Mouse (Mus musculus) forebrain, embryonic 16.5 days (tissue): ENCODE data around the gene Mat2a. TPM values are rescaled to one million over a fixed set of nuclear protein-coding genes. Genes with fewer than 3 reads are reported as not detected.
"Not testable (repeated sequence)": the region's sequence is repeated elsewhere in the genome, so short reads cannot be mapped to it uniquely, and the experiment has no call there.

ENCODE experiments used
- ATAC-seq: fragments of 200-750 bp; cut with Nextera tagmentation; 2 replicates; pipeline ENCODE4 v1.8.0; 2017; ENCODE audit warnings: mild to moderate bottlenecking, moderate library complexity
- H3K27ac ChIP-seq: fragments of 300-500 bp; sonication (generic); 2 replicates; pipeline ENCODE4 v1.5.1; 2014; ENCODE audit warnings: low read length, control low read depth
- H3K27me3 ChIP-seq: fragments of 300-500 bp; sonication (generic); replicated peaks from 2 replicates; pipeline ENCODE4 v1.6.1; 2014; ENCODE audit warnings: low read length; ENCODE audit not compliant: control insufficient read depth, insufficient read depth
- H3K36me3 ChIP-seq: fragments of 300-500 bp; sonication (generic); 2 replicates; pipeline ENCODE4 v1.6.1; 2014; ENCODE audit not compliant: control insufficient read depth, insufficient read depth
- H3K4me1 ChIP-seq: fragments of 300-500 bp; sonication (generic); replicated peaks from 2 replicates; pipeline ENCODE4 v1.6.1; 2014; ENCODE audit warnings: low read length; ENCODE audit not compliant: control insufficient read depth, insufficient read depth
- H3K4me2 ChIP-seq: fragments of 300-500 bp; sonication (generic); 2 replicates; pipeline ENCODE4 v1.6.1; 2014; ENCODE audit warnings: mild to moderate bottlenecking, low read length, control low read depth
- H3K4me3 ChIP-seq: fragments of 300-500 bp; sonication (generic); replicated peaks from 2 replicates; pipeline ENCODE4 v1.5.1; 2014; ENCODE audit warnings: mild to moderate bottlenecking, low read length, control low read depth
- H3K9ac ChIP-seq: fragments of 300-500 bp; sonication (generic); replicated peaks from 2 replicates; pipeline ENCODE4 v1.6.1; 2014; ENCODE audit warnings: low read depth, low read length, control low read depth
- H3K9me3 ChIP-seq: fragments of 300-500 bp; sonication (generic); 2 replicates; pipeline ENCODE4 v1.6.1; 2016; ENCODE audit warnings: low read length; ENCODE audit not compliant: control insufficient read depth
- WGBS: fragments of 180-500 bp; shearing (Covaris S2); extraction: QIAGEN DNeasy Blood & Tissue Kit; methylation state at CpG from one replicate; pipeline ENCODE4 v1.1.7; 2014; 5-methylcytosine and 5-hydroxymethylcytosine counted together
- polyA plus RNA-seq: library from polyadenylated mRNA; unstranded; fragments of >200 nt; fragmentation: Nextera tagmentation; extraction: Ambion mirVana; gene quantifications from 2 replicates; pipeline ENCODE4 v1.2.1, GENCODE M21; 2015

Gene Mat2a
- 399 TPM in 2 replicates for polyA plus RNA-seq

- Histone ChIP-seq H3K36me3 (peaks cover 24% of the 10 kb centered on the region), H3K4me2 (peak within 1 kb of the TSS; percentile 89), H3K27ac (peak within 1 kb of the TSS; percentile 98), H3K9me3 (no peaks in the 10 kb centered on the region), H3K27me3 (no peaks in the 10 kb centered on the region), H3K9ac (peak within 1 kb of the TSS; percentile 99), H3K4me3 (peak within 1 kb of the TSS; percentile 98), H3K4me1 (peaks cover 36% of the 10 kb centered on the region)
- ATAC-seq, result peak; percentile 94
- WGBS, result under 1% methylated on average over 77 of the region's 77 CpGs
Observed at GRCm38 (mm10) chr6:72439355-72440185, at the start of gene Mat2a. Mat2a (minus strand) TSS chr6:72439558.

- no peaks in the 10 kb centered on the region for H3K9me3 ChIP-seq
- no peaks in the 10 kb centered on the region for H3K4me1 ChIP-seq
- WGBS, result 64% methylated on average over 3 of the region's 3 CpGs
- no peaks in the 10 kb centered on the region for H3K27me3 ChIP-seq
- no peak overlapping the region for H3K4me2 ChIP-seq
- H3K9ac ChIP-seq, result no peak overlapping the region
- H3K27ac ChIP-seq, result no peak overlapping the region
- no peaks in the 10 kb centered on the region for H3K36me3 ChIP-seq
- no peak overlapping the region for H3K4me3 ChIP-seq
- no peak for ATAC-seq
Observed at GRCm38 (mm10) chr6:72488850-72489249, 49.5 kb upstream of the Mat2a start.

DNA sequence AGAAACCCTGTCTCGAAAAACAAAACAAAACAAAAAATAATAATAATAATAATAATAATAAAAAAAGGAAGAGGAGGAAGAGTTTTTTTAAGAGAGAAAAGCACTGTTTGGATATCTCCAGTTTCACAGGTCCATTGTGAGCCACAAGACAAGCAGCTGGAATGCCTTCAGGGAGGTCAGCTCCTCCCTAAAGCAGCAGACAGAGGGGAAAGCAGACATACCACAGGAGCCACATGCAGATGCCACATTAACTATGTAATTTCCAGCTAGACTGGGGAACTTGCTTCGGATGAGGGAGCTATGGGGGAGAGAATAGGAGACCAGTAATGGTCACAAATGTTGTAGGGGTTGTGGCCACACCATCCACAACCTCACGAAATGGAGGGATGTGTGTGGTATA, 47.9 kb upstream of the Mat2a start:
- WGBS, result 66% methylated on average over 3 of the region's 3 CpGs
- no peaks in the 10 kb centered on the region for H3K4me1 ChIP-seq
- no peak overlapping the region for H3K4me2 ChIP-seq
- H3K27me3 ChIP-seq, result no peaks in the 10 kb centered on the region
- H3K9ac ChIP-seq, result no peak overlapping the region
- ATAC-seq, result no peak
- no peak overlapping the region for H3K27ac ChIP-seq
- H3K9me3 ChIP-seq, result no peaks in the 10 kb centered on the region
- no peaks in the 10 kb centered on the region for H3K36me3 ChIP-seq
- no peak overlapping the region for H3K4me3 ChIP-seq

DNA sequence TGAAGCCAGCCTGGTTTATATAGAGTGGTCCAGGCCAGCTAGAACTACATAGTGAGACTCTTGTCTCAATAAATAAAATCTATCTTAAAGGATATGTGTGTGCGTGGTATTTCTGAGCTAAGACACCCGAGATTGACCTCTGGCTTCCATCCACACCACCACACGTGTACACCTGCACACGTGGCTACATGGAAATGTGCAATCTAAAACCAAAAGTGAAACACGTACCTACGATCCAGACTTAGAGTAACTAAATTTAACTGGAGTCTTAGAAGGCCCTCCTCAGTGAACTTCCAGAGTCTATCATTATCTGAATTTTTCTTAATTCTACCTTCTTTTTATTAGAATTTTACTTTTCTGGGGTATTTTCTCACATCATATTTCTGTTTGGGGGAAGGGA, 46.9 kb upstream of the Mat2a start:
- ATAC-seq, result no peak
- Histone ChIP-seq H3K27ac (no peak overlapping the region), H3K27me3 (no peaks in the 10 kb centered on the region), H3K9ac (no peak overlapping the region), H3K4me2 (no peak overlapping the region), H3K36me3 (no peaks in the 10 kb centered on the region), H3K4me1 (no peaks in the 10 kb centered on the region), H3K4me3 (no peak overlapping the region), H3K9me3 (no peaks in the 10 kb centered on the region)
- WGBS, result 90% methylated on average over 6 of the region's 6 CpGs

DNA sequence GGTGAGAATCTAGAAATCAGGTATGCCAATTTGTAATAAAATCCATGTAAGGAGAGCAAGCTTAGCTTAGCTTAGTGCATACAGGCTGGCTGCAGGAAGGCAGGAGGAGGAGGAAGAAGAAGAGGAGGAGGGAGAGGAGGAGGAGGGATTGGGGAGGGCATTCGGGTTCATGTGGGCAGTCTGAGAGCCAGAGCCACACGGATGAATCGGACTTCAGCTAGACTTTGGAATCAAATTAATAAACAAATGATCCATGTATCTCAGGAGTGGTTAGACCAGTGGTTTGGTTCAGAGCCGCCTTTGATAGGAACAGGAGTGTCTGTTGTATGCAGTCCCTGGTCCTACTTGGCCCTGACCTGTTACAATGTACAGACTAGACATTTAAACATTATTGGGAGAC, 45.5 kb upstream of the Mat2a start:
- WGBS, result 74% methylated on average over 4 of the region's 4 CpGs
- Histone ChIP-seq H3K27me3 (no peaks in the 10 kb centered on the region), H3K4me1 (no peaks in the 10 kb centered on the region), H3K4me2 (no peak overlapping the region), H3K27ac (no peak overlapping the region), H3K9ac (no peak overlapping the region), H3K4me3 (no peak overlapping the region), H3K36me3 (no peaks in the 10 kb centered on the region), H3K9me3 (no peaks in the 10 kb centered on the region)
- no peak for ATAC-seq

GRCm38 (mm10) chr6:72482156-72482555, 42.8 kb upstream of the Mat2a start:
- WGBS, result 49% methylated on average over 2 of the region's 2 CpGs
- H3K9ac ChIP-seq, result no peak overlapping the region
- no peak overlapping the region for H3K4me3 ChIP-seq
- no peaks in the 10 kb centered on the region for H3K27me3 ChIP-seq
- H3K4me1 ChIP-seq, result no peaks in the 10 kb centered on the region
- H3K27ac ChIP-seq, result no peak overlapping the region
- H3K36me3 ChIP-seq, result no peaks in the 10 kb centered on the region
- no peaks in the 10 kb centered on the region for H3K9me3 ChIP-seq
- no peak overlapping the region for H3K4me2 ChIP-seq
- ATAC-seq, result no peak

DNA sequence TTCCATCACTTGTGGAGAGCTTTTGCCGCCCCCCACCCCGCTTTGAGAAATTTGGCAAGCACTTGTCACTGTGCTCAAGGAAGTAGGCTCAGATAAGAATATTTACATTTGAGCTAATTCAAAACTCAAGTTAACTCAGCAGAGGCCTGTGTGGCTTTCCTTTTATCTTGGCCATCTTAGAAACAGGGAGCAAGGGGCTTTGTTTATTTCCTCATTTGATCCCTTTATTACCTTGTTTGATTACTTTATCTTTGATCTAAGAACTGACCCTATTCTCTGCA, 41.0 kb upstream of the Mat2a start:
- no peaks in the 10 kb centered on the region for H3K36me3 ChIP-seq
- no peaks in the 10 kb centered on the region for H3K4me1 ChIP-seq
- WGBS, result 95% methylated on average over 2 of the region's 2 CpGs
- H3K9me3 ChIP-seq, result no peaks in the 10 kb centered on the region
- no peak overlapping the region for H3K9ac ChIP-seq
- H3K27me3 ChIP-seq, result no peaks in the 10 kb centered on the region
- no peak overlapping the region for H3K27ac ChIP-seq
- H3K4me3 ChIP-seq, result no peak overlapping the region
- no peak overlapping the region for H3K4me2 ChIP-seq
- ATAC-seq, result no peak

- no peak for ATAC-seq
- WGBS, result 92% methylated on average over 12 of the region's 12 CpGs
Observed at GRCm38 (mm10) chr6:72479645-72480421, 40.5 kb upstream of the Mat2a start.

DNA sequence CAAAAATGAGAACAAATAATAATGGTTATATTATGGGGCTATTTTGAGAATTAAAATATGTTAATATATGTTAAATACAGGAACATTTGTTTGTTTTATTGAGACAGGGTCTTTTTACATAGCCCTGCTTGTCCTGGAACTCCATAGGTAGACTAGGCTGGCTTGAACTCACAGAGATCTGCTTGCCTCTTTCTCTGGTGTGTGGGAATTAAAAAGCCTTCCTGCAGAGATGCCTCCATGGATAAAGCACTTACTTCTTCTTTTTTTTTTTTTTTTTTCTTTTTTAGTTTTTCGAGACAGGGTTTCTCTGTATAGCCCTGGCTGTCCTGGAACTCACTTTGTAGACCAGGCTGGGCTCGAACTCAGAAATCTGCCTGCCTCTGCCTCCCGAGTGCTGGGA, 39.3 kb upstream of the Mat2a start:
- not testable (repeated sequence) for H3K27me3 ChIP-seq, H3K36me3 ChIP-seq, H3K4me1 ChIP-seq, H3K27ac ChIP-seq, ATAC-seq, H3K4me3 ChIP-seq, H3K9me3 ChIP-seq, H3K4me2 ChIP-seq, H3K9ac ChIP-seq
- 80% methylated on average over 3 of the region's 3 CpGs for WGBS

More at GRCm38 (mm10) chr6:72479645-72480421, 40.5 kb upstream of the Mat2a start:
- H3K4me3 ChIP-seq, result no peak overlapping the region
- H3K4me1 ChIP-seq, result no peaks in the 10 kb centered on the region
- no peaks in the 10 kb centered on the region for H3K36me3 ChIP-seq
- H3K27ac ChIP-seq, result no peak overlapping the region
- no peak overlapping the region for H3K9ac ChIP-seq
- H3K9me3 ChIP-seq, result no peaks in the 10 kb centered on the region
- no peak overlapping the region for H3K4me2 ChIP-seq
- no peaks in the 10 kb centered on the region for H3K27me3 ChIP-seq
